8 mouse cellular contexts compared by ENCODE assay signal in the genomic region with DNA sequence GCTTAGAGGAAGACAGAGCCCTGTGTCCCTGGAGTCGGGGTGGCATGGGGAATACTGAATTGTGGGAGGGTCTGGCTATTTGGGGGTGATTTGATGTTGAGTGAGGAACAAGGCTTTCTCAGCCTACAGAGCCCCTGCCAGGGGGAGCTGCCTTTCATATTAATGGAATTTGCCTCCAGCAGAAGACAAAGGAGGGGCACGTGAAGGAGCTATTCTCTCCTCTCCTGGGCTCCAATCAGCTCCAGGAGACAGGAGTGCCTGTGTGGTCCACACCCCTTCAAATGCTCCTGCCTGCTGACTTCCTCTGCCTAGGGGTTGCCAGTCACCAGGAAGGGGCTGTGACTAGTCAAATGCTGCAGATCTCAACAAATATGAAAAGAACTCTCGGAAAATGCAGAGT.
DNase-seq lines count a peak whose midpoint lies in the region; ATAC-seq and TF ChIP-seq lines count a peak whose summit lies in the region.

No protein-coding gene starts in this region.

- no peaks in the 10 kb centered on the region for H3K9me3 ChIP-seq in kidney, embryonic 16.5 days (ENCODE audit: low read length)
- no peaks in the 10 kb centered on the region for H3K9me3 ChIP-seq in forebrain, embryonic 11.5 days (ENCODE audit: control insufficient read depth, low read length)
- H3K9me3 ChIP-seq in intestine, embryonic 16.5 days (ENCODE audit: control insufficient read depth, low read length) = no peaks in the 10 kb centered on the region
- no peaks in the 10 kb centered on the region for H3K9me3 ChIP-seq in neural tube, embryonic 13.5 days

- H3K9ac ChIP-seq in kidney, embryonic 16.5 days (replicated peaks; ENCODE audit: low read length) = peak overlapping the region; percentile 59; the same call in 1 of the 2 replicates
- H3K9ac ChIP-seq in forebrain, embryonic 11.5 days (ENCODE audit: low read length) = peak overlapping the region; percentile 27; the same call in 1 of the 2 replicates
- no peak overlapping the region for H3K9ac ChIP-seq in intestine, embryonic 16.5 days (ENCODE audit: low read depth, low read length)
- 0 out of 2 replicates have a peak overlapping the region, but pooled peaks have one; percentile 9 for H3K9ac ChIP-seq in neural tube, embryonic 13.5 days

- peaks cover 15% of the 10 kb centered on the region for H3K4me1 ChIP-seq in kidney, embryonic 16.5 days (ENCODE audit: insufficient read depth, low read length)
- H3K4me1 ChIP-seq in kidney, adult 2 months (ENCODE audit: control insufficient read depth, insufficient read depth, low read length) = no peaks in the 10 kb centered on the region
- peaks cover 18% of the 10 kb centered on the region for H3K4me1 ChIP-seq in forebrain, embryonic 11.5 days (replicated peaks; ENCODE audit: control insufficient read depth, insufficient read depth, low read length)
- H3K4me1 ChIP-seq in intestine, embryonic 16.5 days (ENCODE audit: control insufficient read depth, insufficient read depth, low read length) = peaks cover 7% of the 10 kb centered on the region; the same call in 1 of the 2 replicates
- H3K4me1 ChIP-seq in neural tube, embryonic 13.5 days (replicated peaks) = peaks cover 17% of the 10 kb centered on the region

- peak overlapping the region; percentile 43 for H3K4me3 ChIP-seq in kidney, embryonic 16.5 days (ENCODE audit: low read length)
- H3K4me3 ChIP-seq in kidney, adult 2 months (ENCODE audit: insufficient read depth, low read depth, low read length) = no peak overlapping the region
- peak overlapping the region; percentile 21; the same call in 1 of the 2 replicates for H3K4me3 ChIP-seq in forebrain, embryonic 11.5 days (ENCODE audit: low read depth, low read length)
- peak overlapping the region; percentile 25 for H3K4me3 ChIP-seq in intestine, embryonic 16.5 days (ENCODE audit: low read length)
- H3K4me3 ChIP-seq in neural tube, embryonic 13.5 days = peak overlapping the region; percentile 11

- peak overlapping the region; percentile 56 for H3K4me2 ChIP-seq in kidney, embryonic 16.5 days (replicated peaks; ENCODE audit: low read depth, low read length)
- H3K4me2 ChIP-seq in forebrain, embryonic 11.5 days (ENCODE audit: low read depth, low read length, severe bottlenecking) = peak overlapping the region; percentile 49
- H3K4me2 ChIP-seq in intestine, embryonic 16.5 days (ENCODE audit: low read depth, low read length) = peak overlapping the region; percentile 35
- H3K4me2 ChIP-seq in neural tube, embryonic 13.5 days = peak overlapping the region; percentile 50

- ATAC-seq in kidney, embryonic 16.5 days (ENCODE audit: low FRiP score, low TSS enrichment) = peak; percentile 89; the same call in 1 of the 2 replicates
- peak; percentile 89 for ATAC-seq in forebrain, embryonic 11.5 days (replicated peaks; ENCODE audit: low FRiP score)
- peak; percentile 53; the same call in 1 of the 2 replicates for ATAC-seq in intestine, embryonic 16.5 days
- ATAC-seq in neural tube, embryonic 13.5 days (ENCODE audit: low read depth) = no peak; the same call in none of the 2 replicates

- no peak for TF ChIP-seq CTCF in kidney, adult 2 months (conservative IDR thresholded peaks at IDR 0.05; ENCODE audit: insufficient read depth, insufficient read length, low read depth, low read length)

- TF ChIP-seq POLR2A in kidney, adult 2 months (IDR thresholded peaks at IDR 0.05; ENCODE audit: low read depth, low read length) = no peak

- peak overlapping the region; percentile 32; the same call in 1 of the 2 replicates for H3K27ac ChIP-seq in kidney, embryonic 16.5 days (ENCODE audit: low read length)
- no peak overlapping the region for H3K27ac ChIP-seq in kidney, adult 2 months (ENCODE audit: insufficient read depth, low read depth, low read length)
- H3K27ac ChIP-seq in forebrain, embryonic 11.5 days (ENCODE audit: low read depth, low read length) = peak overlapping the region; percentile 61; the same call in 1 of the 2 replicates
- no peak overlapping the region for H3K27ac ChIP-seq in intestine, embryonic 16.5 days (ENCODE audit: low read length)
- peak overlapping the region; percentile 33; the same call in 1 of the 2 replicates for H3K27ac ChIP-seq in neural tube, embryonic 13.5 days (replicated peaks)

- 9% methylated on average over 3 of the region's 3 CpGs for WGBS in kidney, embryonic 16.5 days
- WGBS in kidney, adult 2 months = 9% methylated on average over 3 of the region's 3 CpGs
- 1% methylated on average over 3 of the region's 3 CpGs for WGBS in forebrain, embryonic 11.5 days
- WGBS in intestine, embryonic 16.5 days = 18% methylated on average over 3 of the region's 3 CpGs
- WGBS in neural tube, embryonic 13.5 days = 3% methylated on average over 3 of the region's 3 CpGs

- H3K36me3 ChIP-seq in kidney, embryonic 16.5 days (ENCODE audit: insufficient read depth, low read length) = no peaks in the 10 kb centered on the region
- H3K36me3 ChIP-seq in kidney, adult 2 months (ENCODE audit: control insufficient read depth, insufficient read depth, low read length) = no peaks in the 10 kb centered on the region
- no peaks in the 10 kb centered on the region for H3K36me3 ChIP-seq in forebrain, embryonic 11.5 days (ENCODE audit: control insufficient read depth, insufficient read depth, low read length)
- no peaks in the 10 kb centered on the region for H3K36me3 ChIP-seq in intestine, embryonic 16.5 days (ENCODE audit: control insufficient read depth, insufficient read depth, low read length)
- H3K36me3 ChIP-seq in neural tube, embryonic 13.5 days = no peaks in the 10 kb centered on the region

- no peak for DNase-seq in kidney, adult 2 months
- DNase-seq in forebrain, embryonic 11.5 days (ENCODE audit: low spot score) = peak; percentile 72
- DNase-seq in gastrocnemius, postnatal 25 days = no peak
- no peak for DNase-seq in thymus, postnatal 10 days (ENCODE audit: low spot score in 2 of 2)
- DNase-seq in spleen, adult 18-20 months = no peak

- no peaks in the 10 kb centered on the region for H3K27me3 ChIP-seq in kidney, embryonic 16.5 days (ENCODE audit: insufficient read depth, low read length)
- H3K27me3 ChIP-seq in kidney, adult 2 months (replicated peaks; ENCODE audit: control insufficient read depth, insufficient read depth, low read length) = peaks cover 1% of the 10 kb centered on the region; the same call in 1 of the 2 replicates
- H3K27me3 ChIP-seq in forebrain, embryonic 11.5 days (ENCODE audit: control insufficient read depth, insufficient read depth, low read length) = no peaks in the 10 kb centered on the region; the same call in 1 of the 2 replicates
- H3K27me3 ChIP-seq in intestine, embryonic 16.5 days (replicated peaks; ENCODE audit: control insufficient read depth, insufficient read depth, low read length) = no peaks in the 10 kb centered on the region
- H3K27me3 ChIP-seq in neural tube, embryonic 13.5 days = 0 out of 2 replicates have a peak, but pooled peaks cover 7% of the 10 kb centered on the region

Comparison
In these comparisons a context has a peak if more than half of its experiments do, and no peak if none do; other contexts are left out.
1. H3K27ac ChIP-seq: peak in kidney, embryonic 16.5 days (single experiment), forebrain, embryonic 11.5 days (single experiment) and neural tube, embryonic 13.5 days (single experiment); none in kidney, adult 2 months (single experiment) and intestine, embryonic 16.5 days (single experiment).
2. Peak in every context shown above with its lines, with median percentiles within 50 percentile points of each other: H3K4me2 ChIP-seq.